Mouse (Mus musculus): ENCODE measurements around the gene Aox2. TPM values are rescaled to one million over a fixed set of nuclear protein-coding genes. Genes with fewer than 3 reads are reported as not detected.

Gene Aox2
- polyA plus RNA-seq, 1 experiment = 0.03 TPM

GRCm38 (mm10) chr1:58391421-58392267, 113.5 kb downstream of the Aox2 start:
- DNase-seq = no peak
- Histone ChIP-seq H3K4me3 (ENCODE audit: insufficient read depth, low read depth, low read length) (peak overlapping the region; percentile 97), H3K27ac (ENCODE audit: insufficient read depth, low read depth, low read length) (peak overlapping the region; percentile 100; the same call in 1 of the 2 replicates), H3K36me3 (ENCODE audit: control insufficient read depth, insufficient read depth, low read length) (no peaks in the 10 kb centered on the region; the same call in 1 of the 2 replicates), H3K27me3 (replicated peaks; ENCODE audit: control insufficient read depth, insufficient read depth, low read length) (no peaks in the 10 kb centered on the region), H3K4me1 (ENCODE audit: control insufficient read depth, insufficient read depth, low read length) (peaks cover 3% of the 10 kb centered on the region; the same call in 1 of the 2 replicates)
- WGBS = 29% methylated on average over 19 of the region's 19 CpGs
- no peak for TF ChIP-seq CTCF (conservative IDR thresholded peaks at IDR 0.05; ENCODE audit: insufficient read depth, insufficient read length, low read depth, low read length)
- TF ChIP-seq POLR2A (IDR thresholded peaks at IDR 0.05; ENCODE audit: low read depth, low read length) = no peak

- WGBS = under 1% methylated on average over 16 of the region's 16 CpGs
- no peak for TF ChIP-seq CTCF (conservative IDR thresholded peaks at IDR 0.05; ENCODE audit: insufficient read depth, insufficient read length, low read depth, low read length)
- TF ChIP-seq POLR2A (IDR thresholded peaks at IDR 0.05; ENCODE audit: low read depth, low read length) = no peak
- DNase-seq = no peak
- H3K36me3 ChIP-seq (ENCODE audit: control insufficient read depth, insufficient read depth, low read length) = no peaks in the 10 kb centered on the region; the same call in 1 of the 2 replicates
- no peaks in the 10 kb centered on the region for H3K27me3 ChIP-seq (replicated peaks; ENCODE audit: control insufficient read depth, insufficient read depth, low read length)
- H3K4me1 ChIP-seq (ENCODE audit: control insufficient read depth, insufficient read depth, low read length) = peaks cover 3% of the 10 kb centered on the region; the same call in 1 of the 2 replicates
- peak overlapping the region; percentile 100 for H3K27ac ChIP-seq (ENCODE audit: insufficient read depth, low read depth, low read length)
- peak overlapping the region; percentile 97 for H3K4me3 ChIP-seq (ENCODE audit: insufficient read depth, low read depth, low read length)
These were observed 114.1 kb downstream of the Aox2 start for GRCm38 (mm10) chr1:58392268-58392651.

GRCm38 (mm10) chr1:58392652-58393283, 114.6 kb downstream of the Aox2 start, which contains the start of gene Bzw1:
TSS of gene Bzw1 (plus strand) at chr1:58392898.
- Histone ChIP-seq H3K36me3 (ENCODE audit: control insufficient read depth, insufficient read depth, low read length) (peaks cover under 1% of the 10 kb centered on the region), H3K4me1 (ENCODE audit: control insufficient read depth, insufficient read depth, low read length) (peaks cover 3% of the 10 kb centered on the region; the same call in 1 of the 2 replicates), H3K4me3 (ENCODE audit: insufficient read depth, low read depth, low read length) (peak within 1 kb of the TSS; percentile 97), H3K27ac (ENCODE audit: insufficient read depth, low read depth, low read length) (peak within 1 kb of the TSS; percentile 100), H3K27me3 (replicated peaks; ENCODE audit: control insufficient read depth, insufficient read depth, low read length) (no peaks in the 10 kb centered on the region)
- TF ChIP-seq CTCF (conservative IDR thresholded peaks at IDR 0.05; ENCODE audit: insufficient read depth, insufficient read length, low read depth, low read length) (no peak), POLR2A (IDR thresholded peaks at IDR 0.05; ENCODE audit: low read depth, low read length) (peak; percentile 61)
- peak; percentile 95 for DNase-seq
- WGBS = 1% methylated on average over 61 of the region's 61 CpGs

GRCm38 (mm10) chr1:58393284-58394195, 115.4 kb downstream of the Aox2 start:
- under 1% methylated on average over 72 of the region's 90 CpGs for WGBS

GRCm38 (mm10) chr1:58395341-58395740, 117.2 kb downstream of the Aox2 start:
- Histone ChIP-seq H3K4me3 (ENCODE audit: insufficient read depth, low read depth, low read length) (no peak overlapping the region), H3K27ac (ENCODE audit: insufficient read depth, low read depth, low read length) (no peak overlapping the region), H3K36me3 (ENCODE audit: control insufficient read depth, insufficient read depth, low read length) (peaks cover 5% of the 10 kb centered on the region), H3K4me1 (ENCODE audit: control insufficient read depth, insufficient read depth, low read length) (peaks cover 3% of the 10 kb centered on the region; the same call in 1 of the 2 replicates), H3K27me3 (replicated peaks; ENCODE audit: control insufficient read depth, insufficient read depth, low read length) (no peaks in the 10 kb centered on the region)
- TF ChIP-seq CTCF (conservative IDR thresholded peaks at IDR 0.05; ENCODE audit: insufficient read depth, insufficient read length, low read depth, low read length) (no peak), POLR2A (IDR thresholded peaks at IDR 0.05; ENCODE audit: low read depth, low read length) (no peak)
- 94% methylated on average over 3 of the region's 3 CpGs for WGBS
- DNase-seq = no peak

More at GRCm38 (mm10) chr1:58393284-58394195, 115.4 kb downstream of the Aox2 start:
- peak overlapping the region; percentile 57; the same call in 1 of the 2 replicates for H3K27ac ChIP-seq (ENCODE audit: insufficient read depth, low read depth, low read length)
- peaks cover 1% of the 10 kb centered on the region for H3K36me3 ChIP-seq (ENCODE audit: control insufficient read depth, insufficient read depth, low read length)
- H3K4me3 ChIP-seq (ENCODE audit: insufficient read depth, low read depth, low read length) = peak overlapping the region; percentile 97
- TF ChIP-seq POLR2A (IDR thresholded peaks at IDR 0.05; ENCODE audit: low read depth, low read length) (no peak), CTCF (conservative IDR thresholded peaks at IDR 0.05; ENCODE audit: insufficient read depth, insufficient read length, low read depth, low read length) (no peak)
- peak; percentile 58 for DNase-seq
- no peaks in the 10 kb centered on the region for H3K27me3 ChIP-seq (replicated peaks; ENCODE audit: control insufficient read depth, insufficient read depth, low read length)
- H3K4me1 ChIP-seq (ENCODE audit: control insufficient read depth, insufficient read depth, low read length) = peaks cover 3% of the 10 kb centered on the region; the same call in 1 of the 2 replicates

- TF ChIP-seq CTCF (conservative IDR thresholded peaks at IDR 0.05; ENCODE audit: insufficient read depth, insufficient read length, low read depth, low read length) = no peak
- no peak for TF ChIP-seq POLR2A (IDR thresholded peaks at IDR 0.05; ENCODE audit: low read depth, low read length)
- no peak overlapping the region for H3K4me3 ChIP-seq (ENCODE audit: insufficient read depth, low read depth, low read length)
- no peaks in the 10 kb centered on the region for H3K27me3 ChIP-seq (replicated peaks; ENCODE audit: control insufficient read depth, insufficient read depth, low read length)
- peaks cover 7% of the 10 kb centered on the region for H3K36me3 ChIP-seq (ENCODE audit: control insufficient read depth, insufficient read depth, low read length)
- no peak for DNase-seq
- no peak overlapping the region for H3K27ac ChIP-seq (ENCODE audit: insufficient read depth, low read depth, low read length)
- peaks cover 3% of the 10 kb centered on the region; the same call in 1 of the 2 replicates for H3K4me1 ChIP-seq (ENCODE audit: control insufficient read depth, insufficient read depth, low read length)
- 97% methylated on average over 1 of the region's 1 CpGs for WGBS
These were observed 118.1 kb downstream of the Aox2 start for GRCm38 (mm10) chr1:58396179-58396578.

Data from kidney, adult 2 months (tissue).